Mouse (Mus musculus) 416B (cell line): ENCODE results near the gene Fen1.
"Not testable (repeated sequence)": the region's sequence is repeated elsewhere in the genome, so short reads cannot be mapped to it uniquely, and the experiment has no call there.

Experiments used
- DNase-seq: peaks from one replicate; pipeline ENCODE4 v3.0.0; 2011; ENCODE audit warnings: low read depth

The Fen1 gene

DNA sequence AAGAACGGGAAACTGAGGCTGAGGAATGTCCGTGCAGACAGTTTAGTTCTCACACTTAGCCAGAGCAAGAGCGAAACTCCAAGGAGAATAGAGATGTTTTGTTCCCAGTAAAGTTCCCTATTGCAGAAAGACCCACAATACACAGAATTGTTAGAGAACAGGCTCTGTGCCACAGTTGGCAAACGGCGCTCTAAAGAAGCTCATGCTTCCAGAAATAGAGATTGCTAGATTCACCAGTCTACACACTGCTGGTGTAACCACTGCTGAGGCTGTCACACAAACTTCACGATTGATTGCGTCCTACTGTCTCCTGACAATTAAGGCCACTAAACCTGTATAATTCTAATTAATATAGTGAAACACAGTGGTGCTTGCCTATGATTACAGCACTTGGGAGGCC lies 22.7 kb downstream of the Fen1 start:
- no peak for DNase-seq

GRCm38 (mm10) chr19:10176941-10177372 lies 27.0 kb downstream of the Fen1 start:
- peak; percentile 71 for DNase-seq

GRCm38 (mm10) chr19:10176477-10176876 lies 27.5 kb downstream of the Fen1 start:
- DNase-seq: no peak

GRCm38 (mm10) chr19:10174956-10175355 lies 29.0 kb downstream of the Fen1 start:
- DNase-seq: no peak

GRCm38 (mm10) chr19:10173844-10174539 lies 30.0 kb downstream of the Fen1 start:
- DNase-seq: peak; percentile 94

DNA sequence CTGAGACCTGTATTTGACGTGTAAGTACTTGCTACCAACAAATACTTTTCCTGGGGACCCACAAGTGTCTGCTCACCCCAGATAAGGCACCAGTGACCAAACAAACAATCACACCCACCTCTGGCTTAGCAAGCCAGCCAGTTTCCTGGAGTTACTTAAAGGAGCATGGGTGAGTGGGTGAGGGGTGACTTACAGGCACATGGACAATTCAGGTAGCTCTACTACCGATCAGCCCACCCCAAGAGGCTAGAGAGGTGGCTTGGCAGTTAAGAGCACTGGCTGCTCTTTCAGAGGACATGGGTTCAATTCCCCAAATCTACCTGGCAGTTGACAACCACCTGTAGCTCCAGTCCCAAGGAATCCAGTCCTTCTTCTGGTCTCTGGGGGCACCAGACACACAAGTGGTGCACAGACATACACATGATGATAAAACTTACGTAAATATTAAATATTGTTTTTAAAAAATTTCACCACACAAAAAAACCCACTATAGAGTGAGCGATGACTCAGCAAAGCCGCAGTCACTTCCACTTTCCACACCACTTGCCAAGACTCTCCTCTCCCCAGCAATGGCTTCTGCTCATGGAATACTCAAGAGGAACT lies 30.8 kb downstream of the Fen1 start:
- DNase-seq: peak; percentile 96

GRCm38 (mm10) chr19:10171846-10172245 lies 32.1 kb downstream of the Fen1 start:
- peak; percentile 78 for DNase-seq

GRCm38 (mm10) chr19:10171359-10171758 lies 32.6 kb downstream of the Fen1 start:
- DNase-seq: no peak

DNA sequence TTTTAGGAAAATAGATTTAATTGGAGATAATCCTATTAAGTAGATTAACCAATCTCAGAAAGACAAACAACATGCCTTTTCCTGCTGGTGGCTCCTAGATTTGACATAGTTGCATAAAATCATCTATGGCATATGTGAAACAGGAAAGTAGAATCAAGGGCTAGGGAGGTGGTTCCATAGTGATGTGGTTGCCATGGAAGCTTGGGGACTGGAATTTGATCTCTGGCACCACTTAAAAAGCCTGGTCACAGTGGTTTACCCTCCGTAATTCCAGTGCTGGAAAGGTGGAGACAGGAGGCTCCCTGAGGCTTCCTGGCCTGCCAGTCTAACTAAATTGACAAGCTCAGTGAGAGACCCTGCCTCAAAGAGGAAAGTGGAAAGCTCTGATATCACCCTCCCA lies 33.5 kb downstream of the Fen1 start:
- no peak for DNase-seq

DNA sequence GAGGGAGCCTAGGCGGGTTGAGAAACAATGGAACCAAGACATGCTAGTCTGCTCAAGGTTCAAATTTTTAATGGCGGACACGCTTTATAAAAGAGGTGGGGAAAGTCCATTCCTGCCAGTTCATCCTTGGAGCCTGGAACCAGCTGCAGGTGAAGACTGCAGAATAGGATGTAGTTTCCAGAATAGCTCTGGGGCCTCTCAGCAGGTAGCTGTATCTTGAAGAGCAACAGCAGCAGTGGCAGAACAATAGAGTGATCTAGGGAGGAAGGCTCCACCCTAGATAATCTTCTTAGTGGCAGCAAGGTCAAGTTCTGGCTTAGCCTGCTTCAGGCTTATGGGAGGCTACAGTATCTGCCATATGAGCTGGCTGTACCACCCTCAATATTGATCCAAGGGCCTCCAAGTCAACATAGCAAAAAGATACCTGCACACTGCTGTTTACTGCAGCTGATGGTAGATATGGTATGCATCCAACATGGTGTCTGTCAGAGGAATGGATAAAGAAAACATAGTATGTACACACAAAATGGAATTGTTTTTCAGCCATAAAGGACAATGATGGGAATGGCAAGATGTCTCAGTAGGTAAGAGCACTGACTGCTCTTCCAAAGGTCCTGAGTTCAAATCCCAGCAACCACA lies 34.2 kb downstream of the Fen1 start:
- DNase-seq: not testable (repeated sequence)

DNA sequence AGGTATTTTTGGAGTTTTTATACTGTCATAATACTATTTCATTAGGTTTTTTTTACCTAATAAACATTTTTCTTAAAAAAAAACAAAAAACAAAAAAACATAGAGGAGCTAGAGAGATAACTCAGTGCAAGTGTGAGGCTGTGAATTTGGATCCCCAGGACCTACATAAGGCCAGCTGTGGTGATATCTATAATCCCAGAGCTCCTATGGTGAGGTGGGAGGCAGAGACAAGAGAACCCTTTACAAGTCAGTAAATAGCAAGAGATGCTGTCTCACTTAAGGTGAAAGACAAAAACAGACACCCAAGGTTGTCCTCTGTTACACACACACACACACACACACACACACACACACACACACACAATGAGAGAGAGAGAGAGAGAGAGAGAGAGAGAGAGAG lies 34.8 kb downstream of the Fen1 start:
- no peak for DNase-seq

DNA sequence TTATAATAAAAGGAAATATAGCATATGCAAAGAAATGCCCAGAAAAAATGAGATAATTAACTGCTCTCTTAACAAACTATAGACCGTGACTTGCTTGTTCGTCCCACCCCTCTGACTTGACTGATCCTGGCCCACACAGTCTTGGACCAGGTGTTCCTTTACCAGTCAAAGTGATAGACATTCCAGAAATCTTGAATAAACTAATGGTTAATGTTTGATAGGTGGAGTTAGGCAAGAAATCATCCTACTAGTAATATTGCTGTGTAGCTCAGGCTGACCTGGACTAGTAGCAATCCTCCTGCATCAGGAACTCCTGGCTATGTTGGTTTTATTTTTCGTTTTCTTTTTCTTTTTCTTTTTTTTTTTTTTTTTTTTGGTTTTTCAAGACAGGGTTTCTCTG lies 35.5 kb downstream of the Fen1 start:
- no peak for DNase-seq

GRCm38 (mm10) chr19:10167951-10168350 lies 36.0 kb downstream of the Fen1 start:
- no peak for DNase-seq

DNA sequence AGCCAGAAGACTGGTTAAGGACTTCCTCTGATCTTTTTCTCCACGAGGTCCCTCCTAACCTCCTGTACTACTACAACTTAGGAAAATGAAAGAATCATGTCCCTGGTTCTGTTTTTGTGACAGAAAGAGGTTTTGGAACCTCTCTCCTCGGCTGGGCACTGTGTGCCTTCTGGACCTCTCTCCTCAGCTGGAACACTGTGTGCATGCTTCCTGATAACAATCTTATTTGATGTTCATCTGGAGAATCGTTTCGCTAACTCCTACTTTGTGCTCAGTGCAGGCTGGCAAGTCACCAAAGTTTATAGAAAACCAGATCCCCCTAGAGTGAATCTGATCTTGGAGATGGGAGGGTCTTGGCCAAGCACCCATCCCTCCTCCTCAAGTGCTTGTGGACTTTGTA lies 36.9 kb downstream of the Fen1 start:
- no peak for DNase-seq

DNA sequence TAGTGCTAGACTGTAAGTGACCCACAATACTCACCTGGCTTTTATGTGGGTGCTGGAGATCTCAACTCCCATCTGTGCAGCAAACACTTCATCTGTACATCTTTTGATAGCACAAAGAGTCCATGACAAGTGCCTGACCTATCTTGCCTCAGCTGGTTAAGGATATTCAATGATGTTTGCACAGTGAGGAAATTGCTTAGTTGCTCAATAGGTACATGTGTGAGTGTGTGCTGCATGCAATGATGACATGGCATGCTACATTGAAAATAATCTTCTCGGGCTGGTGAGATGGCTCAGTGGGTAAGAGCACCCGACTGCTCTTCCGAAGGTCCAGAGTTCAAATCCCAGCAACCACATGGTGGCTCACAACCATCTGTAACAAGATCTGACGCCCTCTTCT lies 38.0 kb downstream of the Fen1 start:
- DNase-seq: peak; percentile 63

GRCm38 (mm10) chr19:10163896-10164295 lies 40.1 kb downstream of the Fen1 start:
- DNase-seq: peak; percentile 15

DNA sequence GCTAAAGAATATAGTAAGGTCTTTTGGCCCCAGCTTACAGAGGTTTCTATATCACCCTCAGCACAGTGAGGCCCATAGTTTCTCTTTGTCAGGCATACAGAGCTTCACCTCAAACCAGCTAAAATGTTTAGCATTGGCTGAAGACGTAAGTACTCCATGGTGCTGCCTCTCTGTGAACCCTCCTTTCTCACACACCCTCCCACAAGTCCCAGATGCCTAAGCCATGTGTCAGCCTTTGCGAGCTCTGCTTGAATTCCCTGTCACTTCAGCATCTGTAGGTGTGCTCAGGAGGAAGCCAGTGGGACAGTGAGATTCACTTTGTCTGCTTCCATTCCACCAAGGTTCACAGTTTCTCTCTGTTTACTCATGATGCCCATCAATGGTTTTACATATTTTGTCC lies 46.2 kb downstream of the Fen1 start:
- no peak for DNase-seq

- DNase-seq: no peak
Observed at GRCm38 (mm10) chr19:10149189-10149588, 54.8 kb downstream of the Fen1 start.
